Mouse (Mus musculus) E14TG2a.4 (cell line): ENCODE measurements at regions not wholly inside any gene's neighbourhood (a gene's known extent, or its start where the extent isn't known, plus 50 kb on each side); places are given as distances from the start of the nearest gene placed in this dataset.

ENCODE experiments used
- CTCF ChIP-seq: conservative IDR thresholded peaks from 2 replicates; pipeline ENCODE4 v1.5.1; 2014; ENCODE audit warnings: low read length
- NANOG ChIP-seq: IDR thresholded peaks from 2 replicates; pipeline ENCODE4 v1.6.1; 2014; ENCODE audit warnings: borderline replicate concordance, low read length, mixed read lengths
- POU5F1 ChIP-seq: IDR thresholded peaks from 2 replicates; pipeline ENCODE4 v1.6.1; 2014; ENCODE audit warnings: low read length, borderline replicate concordance

DNA sequence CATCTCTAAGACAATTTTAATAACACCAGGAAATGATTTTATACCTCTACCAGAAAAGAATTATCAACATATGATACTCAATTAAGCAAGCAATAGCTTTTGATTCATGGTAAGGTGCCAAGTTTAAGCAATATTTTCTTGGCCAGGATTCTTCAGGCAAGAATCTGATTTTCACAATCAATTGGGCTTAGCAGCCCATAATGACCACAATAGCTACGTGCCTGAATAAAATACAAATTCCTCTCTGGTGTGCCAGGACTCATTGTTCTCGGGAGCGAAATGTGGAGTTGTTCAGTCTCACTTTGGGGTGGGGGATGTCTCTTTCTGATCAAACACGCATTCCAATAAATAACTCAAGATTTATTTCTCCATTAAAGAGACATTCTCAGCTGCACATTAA lies 438.8 kb downstream of the Fgf9 start:
- TF ChIP-seq CTCF: no peak
- no peak for TF ChIP-seq NANOG
- no peak for TF ChIP-seq POU5F1
